Mouse (Mus musculus) embryo, embryonic 10 days (tissue): Measurements from ENCODE around the gene Tmem138.
"Not testable (repeated sequence)": the region's sequence is repeated elsewhere in the genome, so short reads cannot be mapped to it uniquely, and the experiment has no call there.

Experiments
- DNase-seq: peaks from one replicate; pipeline ENCODE4 v3.0.0-alpha.2; 2015; ENCODE audit warnings: low spot score

Tmem138 gene

GRCm38 (mm10) chr19:10569627-10570026 is 7.5 kb downstream of the Tmem138 start:
- no peak for DNase-seq

DNA sequence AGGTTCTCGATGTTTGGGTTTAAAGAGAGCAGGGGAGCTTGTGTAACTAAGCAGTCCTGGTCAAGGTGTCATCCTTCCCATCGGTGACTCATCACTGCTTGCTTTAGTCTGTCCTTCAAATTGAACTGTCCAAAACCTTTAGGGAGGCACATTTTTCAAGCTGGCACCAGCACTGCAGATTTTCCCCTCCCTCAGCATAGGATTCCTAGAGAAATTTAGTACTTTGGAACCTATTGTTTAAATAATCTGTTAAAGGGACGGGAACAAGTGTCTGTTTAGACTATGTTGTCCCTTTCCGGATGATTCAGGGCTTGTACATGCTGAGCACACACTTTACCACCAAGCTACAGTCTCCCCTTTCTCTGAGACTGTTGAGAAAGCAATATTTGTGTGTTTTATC is 11.9 kb downstream of the Tmem138 start:
- no peak for DNase-seq

- DNase-seq = no peak
Observed at GRCm38 (mm10) chr19:10564278-10564677, 12.9 kb downstream of the Tmem138 start.

DNA sequence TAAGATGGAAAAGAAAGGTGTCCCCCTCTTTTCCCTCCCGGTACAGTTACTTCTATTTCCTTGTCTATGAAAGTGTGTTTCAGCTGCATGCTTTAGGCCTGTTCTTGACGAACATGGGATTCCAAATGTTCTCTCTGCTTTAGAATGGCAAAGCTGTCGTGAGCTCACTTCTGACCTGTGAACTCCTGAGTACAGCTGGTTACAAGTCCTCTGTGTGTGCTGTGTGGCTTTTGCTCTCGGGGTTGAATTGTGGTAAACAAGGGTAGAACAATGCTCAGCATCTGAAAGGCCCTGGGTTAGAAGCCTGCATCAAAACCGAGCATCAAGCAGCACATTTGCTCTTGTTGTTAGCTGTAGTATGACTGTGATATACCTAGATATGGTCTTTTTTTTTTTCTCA is 14.8 kb downstream of the Tmem138 start:
- DNase-seq = no peak

DNA sequence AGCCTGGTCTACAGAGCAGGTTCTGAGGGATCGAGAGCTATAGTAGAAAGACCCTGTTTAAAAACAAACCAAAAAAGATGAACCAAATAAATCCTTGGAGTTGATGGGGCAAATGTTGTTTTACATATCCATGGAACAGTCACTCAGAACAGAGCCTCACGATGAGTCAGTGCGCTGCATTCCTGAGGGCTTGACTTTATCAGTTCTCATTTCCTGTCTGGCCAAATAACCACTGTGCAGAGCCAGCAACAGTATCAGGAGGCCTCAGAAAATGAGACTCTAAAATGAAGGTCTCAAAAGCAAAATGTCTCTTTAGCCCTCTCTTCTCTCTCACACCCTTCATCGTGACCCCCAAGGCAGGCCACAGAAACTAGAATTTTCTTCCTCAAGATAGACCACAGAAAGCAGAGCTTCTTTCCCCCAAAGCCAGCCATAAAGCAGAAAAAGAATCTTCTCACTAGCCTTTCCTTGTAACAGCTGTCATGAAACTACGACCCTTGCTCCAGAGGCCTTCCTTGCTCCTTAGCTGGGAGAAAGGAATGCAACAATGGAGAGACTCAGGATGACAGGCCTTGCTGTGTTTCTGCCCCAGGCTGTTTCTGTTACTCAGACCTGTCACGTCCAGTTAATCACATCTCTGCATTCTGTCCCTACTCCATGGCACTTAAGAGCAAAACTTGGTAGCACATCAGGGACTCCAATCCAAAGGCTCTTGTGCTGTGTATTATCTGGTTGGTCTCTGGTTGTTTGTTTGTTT is 15.4 kb downstream of the Tmem138 start:
- DNase-seq = peak; percentile 47

DNA sequence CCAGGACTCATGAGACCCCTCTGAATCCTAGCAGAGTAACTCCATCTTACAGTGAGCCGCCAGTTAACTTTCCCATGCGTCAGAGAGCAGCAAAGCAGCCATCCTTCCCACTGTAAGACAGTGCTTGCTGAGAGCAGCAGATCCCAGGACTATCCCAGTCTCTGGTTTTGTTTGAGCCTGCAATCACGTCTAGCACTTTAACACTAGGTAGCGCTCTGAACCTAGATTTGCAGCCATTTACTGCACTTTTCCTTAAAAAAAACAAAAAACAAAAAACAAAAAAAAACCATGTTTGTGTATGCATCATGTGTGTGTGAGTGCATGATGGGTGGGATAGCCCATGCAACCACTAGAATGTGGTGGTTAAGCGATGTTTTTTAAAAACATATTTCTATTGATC is 17.1 kb downstream of the Tmem138 start:
- DNase-seq = peak; percentile 33

GRCm38 (mm10) chr19:10557837-10558375 is 19.3 kb downstream of the Tmem138 start:
- not testable (repeated sequence) for DNase-seq

DNA sequence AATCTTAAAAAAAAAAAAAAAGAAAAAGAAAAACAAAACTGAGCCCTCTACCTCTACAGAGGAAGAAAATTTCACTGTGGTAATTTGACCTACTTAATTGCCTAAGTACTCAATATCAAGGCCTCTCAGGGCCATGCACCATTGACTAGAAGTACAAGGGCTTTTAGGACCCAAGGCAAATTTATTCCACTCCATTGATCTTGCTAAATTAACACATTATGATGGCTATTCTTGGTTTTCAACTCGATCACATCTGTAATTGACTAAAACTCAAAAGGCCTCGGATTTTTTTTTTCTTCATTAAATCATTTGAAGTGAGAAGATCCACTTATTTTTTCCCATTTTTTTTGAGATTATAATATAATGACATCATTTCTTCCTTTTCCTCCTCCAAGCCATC is 19.7 kb downstream of the Tmem138 start:
- no peak for DNase-seq

- DNase-seq = no peak
Observed at GRCm38 (mm10) chr19:10557001-10557400, 20.2 kb downstream of the Tmem138 start.

- peak; percentile 91 for DNase-seq
Observed at GRCm38 (mm10) chr19:10555624-10556510, 21.3 kb downstream of the Tmem138 start, which contains the start of gene Tmem216. Tmem216 (minus strand) TSS chr19:10556238.

GRCm38 (mm10) chr19:10539454-10539853 is 37.7 kb downstream of the Tmem138 start:
- DNase-seq = no peak

GRCm38 (mm10) chr19:10530082-10530481 is 47.1 kb downstream of the Tmem138 start:
- no peak for DNase-seq

GRCm38 (mm10) chr19:10525910-10526309 is 51.3 kb downstream of the Tmem138 start, which contains the start of gene Sdhaf2:
Sdhaf2 (minus strand) TSS chr19:10526142.
- peak; percentile 71 for DNase-seq

- peak; percentile 93 for DNase-seq
Observed at GRCm38 (mm10) chr19:10525106-10525901, 51.9 kb downstream of the Tmem138 start, which contains the start of gene Cpsf7. Cpsf7 (plus strand) TSS chr19:10525266.

GRCm38 (mm10) chr19:10524784-10525105 is 52.4 kb downstream of the Tmem138 start:
- DNase-seq = no peak

GRCm38 (mm10) chr19:10523483-10524080 is 53.6 kb downstream of the Tmem138 start:
- no peak for DNase-seq

DNA sequence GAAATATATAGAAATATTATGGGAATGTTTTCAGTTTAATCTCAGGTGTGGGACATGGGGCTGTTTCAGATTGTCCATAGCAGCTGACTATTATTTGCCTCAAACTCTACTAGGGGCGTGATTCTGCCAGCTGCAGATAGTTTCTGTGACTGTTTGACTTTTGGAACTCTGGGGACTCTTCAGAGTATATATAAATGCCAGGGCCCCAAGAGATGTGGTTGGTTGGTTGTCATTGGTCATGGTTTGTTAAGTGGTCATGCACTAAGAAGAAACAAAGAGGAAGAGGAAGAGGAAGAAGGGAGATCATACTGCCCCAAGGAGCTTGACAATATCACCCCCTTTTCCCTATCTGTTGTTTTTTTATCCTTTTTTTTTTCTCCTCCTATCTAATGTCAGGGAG is 55.2 kb downstream of the Tmem138 start:
- no peak for DNase-seq
